Mouse (Mus musculus): ENCODE measurements around the gene Ptges2.

The Ptges2 gene

DNA sequence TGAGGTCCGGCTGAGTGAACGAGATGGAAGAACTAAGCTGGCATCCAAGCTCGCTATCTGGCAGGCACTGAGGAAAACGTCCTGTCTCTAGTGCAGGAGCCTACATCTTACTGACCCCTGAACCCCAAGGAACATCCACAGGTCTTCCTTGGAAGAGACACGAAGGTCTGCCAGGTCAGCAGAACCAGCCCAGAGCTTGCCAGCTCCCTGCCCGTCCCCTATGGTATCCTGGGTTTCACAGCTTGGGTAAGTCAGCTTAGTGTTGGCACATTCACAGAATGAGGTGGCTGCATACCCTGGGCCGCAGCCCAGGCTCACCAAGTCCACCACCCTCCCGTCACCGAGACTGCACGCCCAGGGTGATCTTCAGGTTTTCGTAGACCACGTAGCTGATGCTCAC lies 20.1 kb downstream of the Ptges2 start:
- DNase-seq (ENCODE audit: low spot score in 2 of 2) = no peak

DNA sequence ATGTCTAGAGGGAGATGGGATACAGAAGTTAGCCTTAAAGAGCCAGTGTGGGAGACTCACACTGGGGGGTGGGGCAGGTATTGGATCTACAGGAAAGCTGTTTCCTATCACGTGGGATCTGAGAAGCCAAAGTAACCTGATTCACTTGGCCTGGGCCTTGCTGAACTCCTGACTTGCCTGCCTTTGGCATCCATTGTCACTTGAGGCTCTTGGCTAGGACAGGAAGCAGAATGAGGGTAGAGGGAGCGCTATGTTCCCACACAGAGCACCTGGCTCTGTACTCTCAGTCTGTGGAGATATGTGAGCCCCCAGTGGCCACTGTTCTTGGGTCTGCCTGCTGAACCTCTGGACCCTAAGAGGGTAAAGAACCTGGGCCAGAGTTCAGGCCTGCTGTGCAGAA lies 20.9 kb downstream of the Ptges2 start:
- no peak for DNase-seq (ENCODE audit: low spot score in 2 of 2)

DNA sequence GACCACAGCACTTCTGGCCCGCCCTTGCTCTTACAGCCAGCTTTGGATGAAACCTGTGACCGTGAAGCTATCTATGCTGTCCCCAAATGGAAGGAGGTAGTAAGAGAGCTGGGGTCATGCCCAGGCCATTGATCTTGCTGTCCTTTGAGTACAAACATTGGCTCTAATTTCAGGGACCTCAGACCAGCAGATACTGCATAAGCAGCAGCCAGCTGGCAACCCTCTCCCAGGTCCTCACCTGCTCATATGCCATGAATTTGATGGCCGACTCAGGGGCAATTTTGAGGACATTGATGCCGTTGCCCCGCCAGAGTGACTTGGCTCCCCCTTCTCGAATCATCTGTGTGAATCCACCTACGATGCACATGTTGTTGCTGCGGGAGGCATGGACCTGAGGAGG lies 21.8 kb downstream of the Ptges2 start:
- no peak for DNase-seq (ENCODE audit: low spot score in 2 of 2)

DNA sequence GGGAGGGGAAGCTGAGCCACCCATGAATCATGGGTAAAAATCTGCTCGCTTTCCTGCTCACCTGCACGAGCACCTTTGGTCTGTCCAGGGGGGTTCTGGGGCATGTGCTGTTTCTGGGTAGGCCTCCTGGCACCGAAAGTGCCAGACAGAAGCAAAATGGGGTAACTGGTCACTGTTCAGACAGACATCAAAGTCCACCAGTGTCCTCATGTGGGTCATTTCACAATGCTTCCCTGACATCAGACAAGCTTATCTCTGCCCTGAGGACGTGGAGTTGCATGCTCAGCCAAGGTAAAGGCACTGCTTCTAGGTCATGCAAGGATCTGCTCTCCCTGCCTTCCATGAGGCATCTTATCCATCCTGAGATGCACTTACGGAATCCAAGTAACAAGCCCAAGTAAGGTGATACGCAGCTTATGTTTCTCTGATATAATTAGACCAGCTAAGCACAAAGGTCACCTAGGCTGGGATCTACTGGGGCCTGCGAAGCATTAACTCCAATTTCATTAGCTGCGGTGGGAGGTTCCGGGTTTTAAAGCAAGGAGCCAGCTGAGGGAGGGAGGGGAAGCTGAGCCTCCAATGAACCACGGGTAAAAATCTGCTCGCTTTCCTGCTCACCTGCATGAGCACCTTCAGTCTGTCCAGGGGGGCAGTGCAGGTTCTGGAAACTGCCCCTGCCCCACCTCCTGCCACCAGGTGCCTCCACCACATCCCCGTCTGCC lies 22.9 kb downstream of the Ptges2 start:
- DNase-seq (ENCODE audit: low spot score in 2 of 2) = no peak

DNA sequence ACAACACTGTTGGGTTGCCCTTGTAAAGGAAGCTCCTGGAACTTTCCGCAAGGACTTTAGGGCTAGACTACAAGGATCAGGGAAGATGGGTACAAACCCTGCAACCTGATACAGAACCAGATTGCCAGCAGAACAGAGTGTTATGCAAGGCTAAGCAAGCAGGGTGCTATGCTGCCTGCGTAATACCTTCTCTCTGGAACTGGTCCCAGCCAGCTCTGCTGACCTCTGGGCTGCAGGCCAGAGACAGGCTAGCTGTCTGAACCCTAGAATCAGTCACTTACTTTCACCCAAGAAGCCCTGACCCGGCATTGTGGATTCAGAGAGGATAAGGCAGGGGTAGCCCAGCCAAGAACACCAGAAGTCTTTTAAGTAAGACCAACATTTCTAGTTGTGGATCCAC lies 23.7 kb downstream of the Ptges2 start:
- no peak for DNase-seq (ENCODE audit: low spot score in 2 of 2)

DNA sequence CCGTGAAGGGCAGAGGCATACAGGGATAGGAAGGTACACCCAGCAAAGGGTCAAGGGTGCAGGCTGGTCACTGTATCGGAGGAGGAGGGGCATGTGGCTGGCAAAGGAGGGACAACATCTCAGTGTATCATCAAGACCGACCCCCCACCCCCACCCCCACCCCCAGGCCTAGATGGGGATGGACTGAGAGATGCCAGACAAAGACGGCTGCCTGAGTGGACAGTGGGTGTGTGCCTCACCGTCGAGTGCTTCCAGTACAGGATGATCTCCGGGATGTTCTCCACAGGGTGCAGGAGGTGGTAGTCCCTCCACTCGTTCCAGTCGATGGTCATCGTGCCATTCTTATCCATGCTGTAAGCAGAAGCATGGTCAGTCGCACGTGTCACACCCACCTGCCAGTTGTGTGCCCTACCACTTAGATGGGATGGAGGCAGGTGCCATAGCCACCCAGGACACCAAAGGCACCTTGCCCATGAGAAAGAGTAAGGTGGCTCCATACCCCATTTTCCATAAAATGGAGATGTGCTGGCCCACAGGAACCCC lies 24.4 kb downstream of the Ptges2 start:
- DNase-seq (ENCODE audit: low spot score in 2 of 2) = no peak

DNA sequence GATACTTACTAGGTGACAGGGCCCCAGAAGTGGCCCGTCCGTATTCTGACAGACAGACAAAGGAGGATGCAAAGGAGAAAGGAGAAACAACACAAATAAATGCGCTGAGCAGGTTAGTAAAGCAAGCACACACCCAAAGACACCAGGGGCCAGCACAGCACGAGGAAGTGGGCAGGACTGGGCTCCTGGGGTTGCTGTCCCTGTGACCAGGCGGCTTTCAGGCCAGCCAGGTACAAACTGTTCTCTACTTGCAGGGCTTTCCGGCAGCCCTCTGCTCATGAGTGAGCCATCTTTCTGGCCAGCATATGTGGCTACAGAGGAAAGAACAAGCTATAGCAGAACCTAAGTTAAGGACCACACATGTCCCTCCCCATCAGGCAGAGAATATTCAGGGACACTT lies 25.0 kb downstream of the Ptges2 start:
- DNase-seq (ENCODE audit: low spot score in 2 of 2) = no peak

DNA sequence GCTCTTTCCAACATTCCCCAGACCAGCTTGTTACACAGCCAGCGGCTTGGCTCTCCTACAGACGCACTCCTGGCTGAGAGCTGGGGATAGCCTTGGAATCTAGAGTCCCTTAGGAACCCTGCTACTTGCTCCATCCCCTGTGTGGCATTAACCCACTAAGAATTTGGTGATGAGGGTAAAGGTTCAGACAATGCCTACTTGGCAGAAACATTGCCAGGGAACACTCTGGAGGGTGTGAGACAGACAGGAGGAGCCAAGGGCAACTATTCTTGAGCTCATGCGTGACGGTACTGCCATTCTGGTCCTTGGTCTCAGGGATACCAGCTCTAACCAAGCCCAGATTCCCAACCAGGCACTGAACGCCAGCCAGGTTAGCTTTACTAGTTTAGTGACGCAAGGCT lies 26.2 kb downstream of the Ptges2 start:
- DNase-seq (ENCODE audit: low spot score in 2 of 2) = no peak

DNA sequence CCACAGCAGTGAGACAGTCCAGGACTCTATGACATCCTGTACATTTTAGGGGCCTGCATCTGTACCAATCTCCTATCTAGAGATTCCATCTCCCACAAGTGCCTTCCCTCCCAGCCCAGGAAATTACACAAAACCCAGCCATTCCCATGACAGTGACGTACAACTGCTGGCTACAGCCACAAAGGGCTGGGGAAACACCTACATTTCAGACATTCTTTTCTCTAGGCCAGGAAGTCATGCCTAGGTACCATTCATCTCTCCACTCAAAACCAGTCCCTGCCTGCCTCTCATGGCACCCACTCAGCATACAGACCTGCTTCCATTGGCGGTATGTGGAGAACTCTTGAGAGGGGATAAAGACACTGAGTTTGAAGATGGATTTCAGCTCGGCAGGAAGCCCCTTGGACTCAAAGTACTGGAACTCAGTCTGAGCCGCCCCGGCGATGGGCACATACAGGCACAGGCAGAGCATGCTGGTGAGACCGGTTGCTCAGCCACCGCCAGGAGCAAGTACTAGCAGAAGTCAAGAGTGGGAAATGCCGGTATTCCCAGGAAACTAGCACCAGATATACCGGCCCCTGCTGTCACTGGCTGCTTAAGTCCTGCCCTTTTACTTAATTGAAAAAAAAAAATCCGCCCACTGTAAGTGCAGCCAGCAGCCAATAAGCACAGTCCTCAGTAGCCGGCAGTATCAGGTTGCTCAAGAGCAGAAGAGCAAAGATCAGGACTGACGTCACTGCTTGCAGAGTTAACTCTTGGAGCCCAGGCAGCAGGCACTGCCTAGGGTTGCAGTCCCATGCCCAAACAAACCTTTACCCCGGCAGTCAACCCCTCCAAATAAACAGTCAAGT lies 28.0 kb downstream of the Ptges2 start:
- DNase-seq (ENCODE audit: low spot score in 2 of 2) = peak in 1 of 2 experiments; percentile 33

DNA sequence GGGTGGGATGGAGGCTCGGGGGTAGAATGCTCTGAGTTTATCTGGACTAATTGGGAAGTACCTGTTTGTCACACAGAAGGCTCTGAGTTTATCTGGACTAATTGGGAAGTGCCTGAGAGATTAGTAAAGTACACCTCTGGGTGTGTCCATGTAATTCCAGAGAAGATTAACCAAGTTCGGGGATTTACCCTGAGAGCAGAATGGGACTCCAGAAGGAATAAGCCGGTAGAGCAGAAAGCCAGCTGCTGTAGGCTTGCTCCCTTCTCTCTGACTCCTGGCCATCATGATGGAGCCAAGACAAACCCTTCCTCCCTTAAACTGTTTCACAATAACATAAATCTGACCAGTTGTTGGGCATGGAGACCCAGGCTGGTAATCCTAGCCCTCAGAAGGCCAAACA lies 29.1 kb downstream of the Ptges2 start:
- DNase-seq (ENCODE audit: low spot score in 2 of 2) = no peak

DNA sequence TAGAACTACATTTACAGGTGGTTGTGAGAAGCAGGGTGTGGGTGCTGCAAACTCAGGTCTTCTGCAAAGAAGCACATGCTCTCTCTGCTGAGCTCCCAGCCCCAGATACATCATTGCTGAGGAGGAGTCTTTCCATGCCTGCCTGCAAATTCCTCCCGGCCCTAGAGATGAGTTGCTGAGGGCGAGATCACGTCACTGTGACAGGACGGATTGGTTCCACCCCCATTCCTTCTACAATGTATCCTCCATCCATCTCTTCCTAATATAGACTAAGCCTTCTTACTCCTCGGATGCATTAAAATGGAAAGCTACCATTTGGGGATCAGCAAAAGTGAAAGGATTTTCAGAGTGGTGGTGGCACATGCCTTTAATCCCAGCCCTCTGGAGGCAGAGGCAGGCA lies 29.9 kb downstream of the Ptges2 start:
- peak in 1 of 2 experiments; percentile 63 for DNase-seq (ENCODE audit: low spot score in 2 of 2)

DNA sequence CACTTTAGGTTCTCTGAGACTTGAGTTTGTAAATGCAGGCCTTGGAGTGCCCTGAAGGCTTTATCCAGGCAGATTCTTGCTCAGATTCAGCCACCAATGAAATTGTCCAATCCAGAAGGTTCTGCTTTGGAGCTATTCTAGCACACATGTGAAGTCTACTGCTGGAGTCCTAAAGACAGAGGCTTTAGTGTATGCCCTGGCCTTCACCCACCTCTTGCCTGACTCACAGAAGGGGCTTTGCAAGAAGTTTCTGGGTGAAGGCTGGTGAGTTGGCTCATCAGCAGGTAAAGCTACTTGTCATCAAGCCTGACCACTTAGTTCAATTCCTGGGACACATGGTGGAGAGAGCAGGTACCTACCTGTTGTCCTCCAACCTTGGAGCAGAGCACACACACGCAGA lies 30.4 kb downstream of the Ptges2 start:
- no peak for DNase-seq (ENCODE audit: low spot score in 2 of 2)

DNA sequence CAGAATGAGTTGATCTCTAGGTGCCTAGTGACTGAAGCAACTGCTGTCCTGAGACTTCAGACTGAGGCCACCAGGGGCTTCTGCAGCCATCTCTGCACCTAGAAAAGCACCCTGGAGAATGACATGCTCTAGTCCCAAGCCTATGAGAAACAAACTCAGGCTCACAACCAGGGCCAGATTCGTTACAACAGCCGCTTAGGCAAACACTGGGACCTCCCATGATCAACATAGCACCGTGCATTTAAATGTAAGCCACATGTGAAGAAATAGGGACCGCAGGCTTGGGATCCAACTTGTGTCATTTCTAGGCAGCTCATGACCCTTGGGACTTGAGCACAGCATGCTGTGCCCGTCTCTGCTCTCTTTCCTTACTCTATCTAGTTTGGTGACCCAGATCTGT lies 32.0 kb downstream of the Ptges2 start:
- DNase-seq (ENCODE audit: low spot score in 2 of 2) = no peak

DNA sequence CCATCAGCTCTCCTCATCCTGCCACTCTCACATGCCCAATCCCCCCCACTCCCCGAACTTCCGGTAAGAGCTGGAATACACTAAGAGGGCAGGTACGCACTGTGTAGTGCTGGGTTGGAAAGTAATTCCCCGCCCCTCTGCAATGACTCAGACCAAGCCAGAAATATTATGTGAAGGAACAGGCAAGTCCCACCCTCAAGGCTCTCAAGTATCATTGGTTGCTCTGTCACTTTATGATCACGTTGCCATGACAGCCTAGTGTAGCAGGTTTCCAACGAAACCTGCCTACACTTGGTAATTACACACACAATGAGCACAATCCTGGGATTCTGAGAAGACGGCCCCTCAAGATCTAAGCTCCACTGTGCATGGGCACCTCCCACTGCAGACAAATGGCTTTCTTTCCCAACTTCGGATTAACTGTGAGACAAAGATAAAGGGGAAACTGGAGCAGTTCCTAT lies 32.6 kb downstream of the Ptges2 start:
- peak; percentile 64 to 81 for DNase-seq (ENCODE audit: low spot score in 2 of 2)

DNA sequence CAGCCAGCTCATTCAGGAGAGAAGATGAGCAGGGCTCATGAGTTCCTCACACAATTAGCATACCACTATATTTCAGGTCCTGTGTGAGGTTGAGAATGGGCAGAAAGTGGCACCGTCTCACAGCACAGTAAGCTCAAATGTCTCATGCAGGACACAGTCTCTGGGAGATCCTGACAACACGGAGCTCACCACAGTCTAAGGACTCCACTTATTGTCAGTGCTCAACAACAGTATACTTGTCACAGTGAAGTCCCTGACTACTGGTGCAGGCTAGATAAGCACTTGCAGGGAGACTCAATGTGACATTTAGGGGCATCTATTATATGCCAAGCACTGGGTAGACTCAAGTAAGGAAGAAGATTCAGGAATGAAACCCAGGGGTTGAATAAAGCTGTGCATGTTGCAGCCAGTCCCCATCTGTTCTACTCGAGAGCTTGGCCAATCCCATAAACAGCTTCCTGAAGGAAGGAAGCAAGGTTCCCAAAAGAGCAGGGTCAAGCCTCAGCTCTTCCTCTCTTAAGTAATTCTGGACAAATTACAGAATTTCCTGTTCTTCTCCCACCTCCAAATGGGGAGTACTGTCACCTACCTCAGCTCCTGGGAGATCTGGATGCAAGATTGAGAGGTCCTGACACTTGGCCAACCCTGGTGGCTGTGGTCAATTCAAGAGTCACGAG lies 33.7 kb downstream of the Ptges2 start:
- DNase-seq (ENCODE audit: low spot score in 2 of 2) = no peak

DNA sequence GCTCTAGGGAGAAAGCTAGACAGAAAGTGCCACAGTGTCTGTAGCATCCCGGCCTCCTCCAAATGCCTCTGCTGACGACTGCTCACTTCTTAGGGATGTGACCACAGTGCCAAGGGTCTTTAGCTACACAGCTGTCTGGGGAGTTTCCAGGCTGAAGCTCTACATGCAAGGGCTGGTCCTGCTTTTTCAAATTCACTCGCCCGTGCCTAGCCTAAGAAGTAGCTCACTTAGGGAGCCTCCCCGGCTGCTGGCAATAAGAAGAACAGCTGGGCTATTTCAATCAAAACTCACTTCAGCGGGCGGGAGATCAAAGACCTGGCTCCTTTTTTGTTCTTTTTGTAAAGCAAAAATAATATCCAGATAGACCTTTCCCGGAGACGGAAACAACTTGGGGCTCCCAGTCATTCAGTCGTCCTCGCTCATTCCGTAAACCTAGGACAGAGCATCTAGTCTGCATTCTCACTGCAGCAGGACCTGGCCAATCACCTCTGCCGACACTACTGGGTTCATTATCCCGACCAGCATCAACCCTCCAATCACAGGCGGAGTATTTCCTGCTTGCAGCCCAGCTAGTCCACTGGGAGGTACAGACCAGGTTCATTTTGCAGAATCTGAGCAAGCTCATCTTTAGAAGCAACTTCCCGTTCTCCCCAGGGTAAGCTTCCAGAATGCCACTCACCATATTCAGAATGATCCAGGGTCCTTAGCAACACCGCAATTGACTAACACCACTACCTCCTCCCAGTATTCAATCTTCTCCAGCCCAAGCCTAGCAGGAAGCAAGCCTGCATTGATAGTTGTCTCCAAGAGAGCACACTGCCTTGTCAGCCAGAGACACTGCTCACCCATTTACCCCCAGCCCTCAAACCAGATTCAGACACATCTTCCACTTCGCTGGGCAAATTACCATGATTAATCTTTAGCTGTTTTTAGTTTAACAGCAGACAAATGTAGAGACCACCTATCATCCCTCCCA lies 35.3 kb downstream of the Ptges2 start:
- DNase-seq (ENCODE audit: low spot score in 2 of 2) = peak; percentile 84 to 93

DNA sequence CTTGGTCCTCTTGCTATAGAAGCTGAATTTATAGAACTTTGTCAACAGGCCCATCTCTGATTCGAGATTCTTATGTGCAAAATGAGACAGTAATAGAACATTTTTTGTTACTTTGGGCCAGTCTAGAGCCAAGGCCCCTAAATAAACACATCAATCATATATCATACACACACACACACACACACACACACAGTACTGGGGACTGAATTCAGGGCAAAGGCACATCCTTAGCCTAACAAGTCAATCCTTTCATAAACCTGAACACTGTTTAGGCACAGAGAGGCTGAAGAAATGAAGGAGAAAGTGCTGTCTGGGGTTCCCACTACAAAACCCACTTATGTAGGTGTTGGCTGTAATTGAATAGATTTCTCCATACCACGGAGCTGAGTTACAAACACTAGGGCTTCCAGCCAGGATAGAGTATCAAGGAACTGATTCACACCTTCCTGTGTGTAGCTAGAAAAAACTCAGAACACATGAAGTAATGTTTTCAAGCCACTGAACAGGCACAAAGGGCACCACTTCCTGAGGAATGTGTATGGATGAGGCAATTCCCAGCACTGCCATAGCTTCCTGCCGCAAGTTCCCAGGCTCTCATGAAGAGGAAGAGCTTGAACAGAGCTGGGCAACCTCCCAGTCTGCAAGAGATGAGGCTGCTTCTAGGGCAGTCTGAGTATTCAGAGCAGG lies 41.1 kb downstream of the Ptges2 start:
- no peak for DNase-seq (ENCODE audit: low spot score in 2 of 2)

DNA sequence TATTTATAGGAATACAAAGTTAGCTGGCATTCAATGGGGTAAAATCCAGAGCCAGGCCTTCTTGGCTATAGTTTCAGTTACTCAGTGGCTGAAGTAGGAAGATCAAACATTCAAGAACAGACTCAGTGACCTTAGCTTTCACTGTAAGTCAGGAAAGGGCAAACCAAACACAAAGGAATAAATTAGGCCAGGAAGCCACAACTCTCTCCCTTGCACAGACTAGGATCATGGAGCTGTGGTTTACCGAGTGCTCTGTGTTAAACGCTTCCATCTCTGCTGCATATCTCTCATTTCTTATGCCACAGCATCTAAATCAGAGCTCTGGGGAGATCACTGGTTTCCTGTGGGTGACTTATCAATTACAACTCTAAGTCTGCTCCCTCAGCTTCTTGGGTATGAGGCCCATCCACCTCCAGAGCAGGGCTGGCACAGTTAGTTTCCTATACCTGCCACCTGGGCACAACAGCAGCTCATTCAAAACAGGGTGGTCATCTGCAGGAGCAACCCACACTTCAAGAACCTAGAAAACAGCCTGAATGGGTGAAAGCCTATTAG lies 42.0 kb downstream of the Ptges2 start:
- no peak for DNase-seq (ENCODE audit: low spot score in 2 of 2)

DNA sequence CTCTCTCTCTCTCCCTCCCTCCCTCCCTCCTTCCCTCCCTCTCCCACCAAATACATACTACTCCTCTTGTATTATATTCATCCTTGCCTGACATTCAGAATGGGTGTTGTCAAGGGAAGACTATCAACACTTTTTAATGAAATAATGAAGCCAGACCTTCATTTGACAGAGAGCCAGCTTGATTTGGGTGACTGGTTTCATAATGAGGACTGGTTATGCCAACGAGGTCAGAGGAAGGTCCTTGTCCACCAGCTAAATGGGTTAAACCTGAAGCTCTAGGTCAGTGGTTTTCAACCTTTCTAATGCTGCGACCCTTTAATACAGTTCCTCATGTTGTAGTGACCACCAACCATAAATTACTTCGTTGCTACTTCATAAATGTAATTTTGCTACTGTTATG lies 43.0 kb downstream of the Ptges2 start:
- no peak for DNase-seq (ENCODE audit: low spot score in 2 of 2)

DNA sequence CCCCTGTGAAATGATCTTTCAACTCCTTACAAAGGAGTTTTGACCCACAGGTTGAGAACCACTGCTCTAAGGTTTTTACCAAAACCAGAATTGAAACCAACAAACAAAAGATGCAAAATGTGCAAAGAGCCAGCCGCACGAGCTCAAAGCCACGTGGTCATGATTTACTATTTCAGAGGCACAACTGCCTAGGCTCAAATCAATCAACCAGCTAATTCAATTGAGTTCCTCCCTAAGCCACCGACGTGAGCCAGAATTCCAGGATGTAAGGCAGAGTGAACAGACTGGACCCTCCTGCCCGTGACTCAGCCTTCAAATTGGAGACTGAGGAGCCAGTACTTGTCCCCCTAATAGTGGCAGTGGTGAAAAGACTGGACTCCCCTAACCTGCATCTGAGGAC lies 43.5 kb downstream of the Ptges2 start:
- DNase-seq (ENCODE audit: low spot score in 2 of 2) = no peak

Data from right cerebral cortex, postnatal 36 days (tissue).